Mouse (Mus musculus) ES-E14 (cell line): ENCODE measurements around the gene Mettl14. TPM values are rescaled to one million over a fixed set of nuclear protein-coding genes. Genes with fewer than 3 reads are reported as not detected.
"Not testable (repeated sequence)": the region's sequence is repeated elsewhere in the genome, so short reads cannot be mapped to it uniquely, and the experiment has no call there.

Experiments used
- DNase-seq: peaks from one replicate; pipeline ENCODE4 v3.0.0-alpha.2; 2013; ENCODE audit warnings: low read depth, low spot score
- H3K27ac ChIP-seq: 2 replicates; pipeline ENCODE4 v1.5.1; 2012; ENCODE audit warnings: low read depth, mild to moderate bottlenecking, low read length, moderate library complexity, mixed read lengths; ENCODE audit not compliant: poor library complexity, insufficient read depth, severe bottlenecking
- H3K36me3 ChIP-seq: 2 replicates; pipeline ENCODE4 v1.6.1; 2012; ENCODE audit warnings: mild to moderate bottlenecking, low read length, moderate library complexity, mixed read lengths; ENCODE audit not compliant: control insufficient read depth, poor library complexity, insufficient read depth, severe bottlenecking
- H3K4me1 ChIP-seq, 2 experiments: fragments of 150-350 bp in 1 of 2; sonication (generic) in 1 of 2; 2 replicates each; pipeline ENCODE4 v1.6.1; 2012; ENCODE audit warnings: low read length in 2 of 2, mild to moderate bottlenecking in 1 of 2, mixed read lengths in 1 of 2; ENCODE audit not compliant: control insufficient read depth in 2 of 2, insufficient read depth in 2 of 2, poor library complexity in 1 of 2
- H3K4me3 ChIP-seq, 2 experiments: fragments of 150-350 bp in 1 of 2; sonication (generic) in 1 of 2; 2 replicates each; pipeline ENCODE4 v1.5.1; 2012; ENCODE audit warnings: low read length in 2 of 2, low read depth in 1 of 2, mild to moderate bottlenecking in 1 of 2, mixed read lengths in 1 of 2; ENCODE audit not compliant: insufficient read depth in 1 of 2, poor library complexity in 1 of 2, severe bottlenecking in 1 of 2
- H3K9ac ChIP-seq: 2 replicates; pipeline ENCODE4 v1.6.1; 2012; ENCODE audit warnings: low read depth, mild to moderate bottlenecking, low read length, mixed read lengths; ENCODE audit not compliant: poor library complexity, insufficient read depth, severe bottlenecking
- H3K9me3 ChIP-seq: fragments of 150-350 bp; sonication (generic); 2 replicates; pipeline ENCODE4 v1.6.1; 2012; ENCODE audit warnings: low read depth, mild to moderate bottlenecking, low read length; ENCODE audit not compliant: control insufficient read depth, insufficient read depth
- CHD2 ChIP-seq: IDR thresholded peaks from 2 replicates; pipeline ENCODE4 v1.6.1; 2014; ENCODE audit warnings: mild to moderate bottlenecking, low read depth, low read length, inconsistent platforms
- HCFC1 ChIP-seq: IDR thresholded peaks from 2 replicates; pipeline ENCODE4 v1.6.1; 2012; ENCODE audit warnings: low read length, inconsistent platforms, borderline replicate concordance; ENCODE audit not compliant: insufficient read depth
- MAFK ChIP-seq: IDR thresholded peaks from 2 replicates; pipeline ENCODE4 v1.6.1; 2014; ENCODE audit warnings: mild to moderate bottlenecking, low read depth, low read length, inconsistent platforms; ENCODE audit not compliant: insufficient read depth
- ZC3H11A ChIP-seq: IDR thresholded peaks from 2 replicates; pipeline ENCODE4 v1.6.1; 2012; ENCODE audit warnings: low read depth, mild to moderate bottlenecking, inconsistent platforms, low read length, borderline replicate concordance
- ZNF384 ChIP-seq: IDR thresholded peaks from 2 replicates; pipeline ENCODE4 v1.6.1; 2012; ENCODE audit warnings: low read depth, low read length, inconsistent platforms
- in situ Hi-C, 2 experiments: fragments of 600-800 bp; cut with MboI; formaldehyde crosslinking; loops; one replicate each; pipeline ENCODE4 v1.15.1; 2025; ENCODE audit warnings: low sequenced_read_pairs in 2 of 2, inconsistent platforms in 1 of 2; ENCODE audit not compliant: unreplicated experiment in 2 of 2
- total RNA-seq: library from RNA; depleted of rRNA; stranded (reverse); fragments of 300-350 nt; gene quantifications from 2 replicates; pipeline ENCODE4 v1.2.3, GENCODE M21; 2012

Mettl14 gene
- total RNA-seq, 1 experiment: 12.4 TPM

- Histone ChIP-seq H3K4me3 (no peak overlapping the region), H3K36me3 (no peaks in the 10 kb centered on the region), H3K4me1 (no peaks in the 10 kb centered on the region), H3K27ac (no peak overlapping the region), H3K9me3 (no peaks in the 10 kb centered on the region), H3K9ac (no peak overlapping the region)
- no peak for TF ChIP-seq ZC3H11A
- no peak for TF ChIP-seq CHD2
- TF ChIP-seq MAFK: no peak
- TF ChIP-seq ZNF384: no peak
- no peak for TF ChIP-seq HCFC1
- in situ Hi-C loops: no loop called here
- no peak for DNase-seq
Measured at GRCm38 (mm10) chr3:123397562-123398481, 11.9 kb upstream of the Mettl14 start.

DNA sequence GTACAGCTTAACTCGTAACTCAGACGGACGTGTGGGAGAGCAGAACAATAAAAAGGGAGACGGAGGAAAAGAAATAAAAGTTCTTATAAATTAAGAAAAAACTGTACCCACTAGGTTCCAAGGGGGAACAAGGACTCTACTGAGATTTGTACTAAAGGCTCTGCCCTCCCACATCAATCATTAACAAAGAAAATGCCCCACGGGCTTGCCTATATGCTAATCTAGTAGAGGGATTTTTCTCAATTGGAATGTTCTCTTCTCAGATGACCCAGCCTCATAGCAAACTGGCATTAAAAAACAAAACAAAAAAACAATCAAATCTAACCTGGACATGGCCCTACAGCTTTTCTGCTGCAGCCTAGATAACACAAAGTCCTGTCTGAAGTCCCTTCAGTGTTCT is 9.7 kb upstream of the Mettl14 start:
- H3K9me3 ChIP-seq: no peaks in the 10 kb centered on the region
- no peak overlapping the region for H3K9ac ChIP-seq
- in situ Hi-C loops: no loop called here

GRCm38 (mm10) chr3:123391180-123391579 is 5.3 kb upstream of the Mettl14 start:
- in situ Hi-C loops: no loop called here
- H3K9me3 ChIP-seq: no peaks in the 10 kb centered on the region
- H3K9ac ChIP-seq: no peak overlapping the region
- H3K4me3 ChIP-seq: no peak overlapping the region
- H3K4me1 ChIP-seq: no peaks in the 10 kb centered on the region
- no peaks in the 10 kb centered on the region for H3K36me3 ChIP-seq
- TF ChIP-seq CHD2 (no peak), ZNF384 (no peak), MAFK (no peak), HCFC1 (no peak), ZC3H11A (no peak)
- H3K27ac ChIP-seq: no peak overlapping the region
- DNase-seq: no peak

More for the DNA sequence above, 9.7 kb upstream of the Mettl14 start:
- Histone ChIP-seq H3K27ac (no peak overlapping the region), H3K36me3 (no peaks in the 10 kb centered on the region), H3K4me3 (no peak overlapping the region), H3K4me1 (no peaks in the 10 kb centered on the region)
- TF ChIP-seq ZNF384 (no peak), ZC3H11A (no peak), HCFC1 (no peak), MAFK (no peak), CHD2 (no peak)
- DNase-seq: no peak

GRCm38 (mm10) chr3:123386157-123386780 is 361 bp upstream of the Mettl14 start:
- H3K27ac ChIP-seq, DNase-seq, in situ Hi-C loops: not testable (repeated sequence)

More at GRCm38 (mm10) chr3:123386157-123386780, 361 bp upstream of the Mettl14 start:
- H3K4me3 ChIP-seq: peak overlapping the region; percentile 90 to 100
- H3K9me3 ChIP-seq, H3K36me3 ChIP-seq, H3K4me1 ChIP-seq: not testable (repeated sequence)
- H3K9ac ChIP-seq: peak overlapping the region; percentile 73; the same call in 1 of the 2 replicates
